Mouse (Mus musculus): ENCODE results near the gene Fam71e2.

DNA sequence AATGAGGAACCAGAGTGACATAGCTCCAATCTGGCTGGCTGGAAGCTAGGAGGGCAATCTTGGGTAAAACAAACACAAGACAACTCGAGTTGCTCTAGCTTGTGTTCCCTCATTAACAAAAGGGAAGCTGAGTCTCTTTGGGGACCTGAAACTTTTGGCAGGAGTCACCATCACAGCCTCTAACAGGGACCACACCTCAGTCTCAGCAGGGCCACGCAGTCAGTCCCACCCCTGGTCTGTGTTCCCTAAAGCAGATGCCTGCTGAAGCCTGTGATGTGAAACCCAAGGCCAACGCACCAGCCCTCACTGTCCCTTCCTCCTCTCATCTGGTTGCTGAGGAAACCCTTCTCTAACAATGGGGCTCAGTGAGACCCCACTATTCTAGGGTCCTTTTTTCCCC, 11.0 kb upstream of the Fam71e2 start:
- TF ChIP-seq CTCF (IDR thresholded peaks at IDR 0.05; ENCODE audit: control insufficient read depth, insufficient read depth, insufficient read length) (no peak), MYOG (IDR thresholded peaks at IDR 0.05; ENCODE audit: control insufficient read depth, extremely low read depth, insufficient read length) (no peak), MAX (IDR thresholded peaks at IDR 0.05) (no peak)
